Mouse (Mus musculus): ENCODE measurements around the gene Clstn1. TPM values are rescaled to one million over a fixed set of nuclear protein-coding genes. Genes with fewer than 3 reads are reported as not detected.
A peak's percentile ranks its signal among the peaks of the same experiment; 100 is the strongest.

Gene Clstn1
- polyA plus RNA-seq, 1 experiment from 2014 or later = 57.4 TPM

- DNase-seq (ENCODE audit: low spot score) = no peak
- H3K27me3 ChIP-seq (ENCODE audit: insufficient read depth, poor library complexity, severe bottlenecking) = peaks cover 35% of the 10 kb centered on the region
- no peak overlapping the region for H3K27ac ChIP-seq
- WGBS = 55% methylated on average over 1 of the region's 1 CpGs
- no peaks in the 10 kb centered on the region for H3K9me3 ChIP-seq
- H3K4me3 ChIP-seq = no peak overlapping the region
- H3K4me1 ChIP-seq (replicated peaks) = peaks cover 24% of the 10 kb centered on the region
- 0 out of 2 replicates have a peak, but pooled peaks cover 5% of the 10 kb centered on the region for H3K36me3 ChIP-seq
Measured at GRCm38 (mm10) chr4:149678006-149678405, 91.7 kb downstream of the Clstn1 start.

- H3K4me1 ChIP-seq (replicated peaks) = peaks cover 24% of the 10 kb centered on the region
- no peak overlapping the region for H3K27ac ChIP-seq
- no peak for DNase-seq (ENCODE audit: low spot score)
- H3K36me3 ChIP-seq = no peaks in the 10 kb centered on the region
- WGBS = 71% methylated on average over 11 of the region's 11 CpGs
- H3K4me3 ChIP-seq = no peak overlapping the region
- H3K27me3 ChIP-seq (ENCODE audit: insufficient read depth, poor library complexity, severe bottlenecking) = peaks cover 23% of the 10 kb centered on the region
- H3K9me3 ChIP-seq = no peaks in the 10 kb centered on the region
Measured at GRCm38 (mm10) chr4:149679056-149679770, 92.9 kb downstream of the Clstn1 start.

GRCm38 (mm10) chr4:149683875-149684274 lies 97.6 kb downstream of the Clstn1 start:
- Histone ChIP-seq H3K4me3 (no peak overlapping the region), H3K4me1 (replicated peaks) (no peaks in the 10 kb centered on the region; the same call in 1 of the 2 replicates), H3K36me3 (no peaks in the 10 kb centered on the region), H3K27me3 (ENCODE audit: insufficient read depth, poor library complexity, severe bottlenecking) (peaks cover 9% of the 10 kb centered on the region; the same call in 1 of the 2 replicates), H3K9me3 (no peaks in the 10 kb centered on the region), H3K27ac (no peak overlapping the region)
- 17% methylated on average over 7 of the region's 7 CpGs for WGBS
- no peak for DNase-seq (ENCODE audit: low spot score)

GRCm38 (mm10) chr4:149684841-149685623 lies 98.8 kb downstream of the Clstn1 start:
- DNase-seq (ENCODE audit: low spot score) = no peak
- Histone ChIP-seq H3K27me3 (ENCODE audit: insufficient read depth, poor library complexity, severe bottlenecking) (peaks cover 9% of the 10 kb centered on the region; the same call in 1 of the 2 replicates), H3K36me3 (no peaks in the 10 kb centered on the region), H3K4me3 (no peak overlapping the region), H3K4me1 (replicated peaks) (no peaks in the 10 kb centered on the region; the same call in 1 of the 2 replicates), H3K9me3 (no peaks in the 10 kb centered on the region), H3K27ac (no peak overlapping the region)
- WGBS = 85% methylated on average over 11 of the region's 11 CpGs

- Histone ChIP-seq H3K9me3 (no peaks in the 10 kb centered on the region), H3K4me3 (no peak overlapping the region), H3K27me3 (ENCODE audit: insufficient read depth, poor library complexity, severe bottlenecking) (peaks cover 9% of the 10 kb centered on the region; the same call in 1 of the 2 replicates), H3K27ac (no peak overlapping the region), H3K36me3 (no peaks in the 10 kb centered on the region), H3K4me1 (replicated peaks) (peaks cover 2% of the 10 kb centered on the region; the same call in 1 of the 2 replicates)
- WGBS = 84% methylated on average over 14 of the region's 14 CpGs
- no peak for DNase-seq (ENCODE audit: low spot score)
Measured at GRCm38 (mm10) chr4:149688861-149689260, 102.6 kb downstream of the Clstn1 start.

- Histone ChIP-seq H3K27me3 (ENCODE audit: insufficient read depth, poor library complexity, severe bottlenecking) (peaks cover under 1% of the 10 kb centered on the region; the same call in 1 of the 2 replicates), H3K4me1 (replicated peaks) (peaks cover 2% of the 10 kb centered on the region; the same call in 1 of the 2 replicates), H3K36me3 (no peaks in the 10 kb centered on the region), H3K27ac (no peak overlapping the region), H3K4me3 (no peak overlapping the region), H3K9me3 (no peaks in the 10 kb centered on the region)
- no peak for DNase-seq (ENCODE audit: low spot score)
- WGBS = 84% methylated on average over 12 of the region's 12 CpGs
Measured at GRCm38 (mm10) chr4:149689822-149690700, 103.8 kb downstream of the Clstn1 start.

GRCm38 (mm10) chr4:149690828-149691280 lies 104.6 kb downstream of the Clstn1 start:
- WGBS = 95% methylated on average over 8 of the region's 8 CpGs
- H3K9me3 ChIP-seq = no peaks in the 10 kb centered on the region
- H3K4me3 ChIP-seq = no peak overlapping the region
- DNase-seq (ENCODE audit: low spot score) = no peak
- H3K27me3 ChIP-seq (ENCODE audit: insufficient read depth, poor library complexity, severe bottlenecking) = peaks cover 7% of the 10 kb centered on the region
- 0 out of 2 replicates have a peak, but pooled peaks cover 3% of the 10 kb centered on the region for H3K4me1 ChIP-seq (replicated peaks)
- H3K27ac ChIP-seq = no peak overlapping the region; the same call in 1 of the 2 replicates
- H3K36me3 ChIP-seq = no peaks in the 10 kb centered on the region

- H3K36me3 ChIP-seq = no peaks in the 10 kb centered on the region
- no peak for DNase-seq (ENCODE audit: low spot score)
- H3K4me1 ChIP-seq (replicated peaks) = peaks cover 8% of the 10 kb centered on the region
- H3K9me3 ChIP-seq = no peaks in the 10 kb centered on the region
- H3K27me3 ChIP-seq (ENCODE audit: insufficient read depth, poor library complexity, severe bottlenecking) = peaks cover 12% of the 10 kb centered on the region
- no peak overlapping the region; the same call in 1 of the 2 replicates for H3K27ac ChIP-seq
- WGBS = 66% methylated on average over 8 of the region's 8 CpGs
- no peak overlapping the region for H3K4me3 ChIP-seq
Measured at GRCm38 (mm10) chr4:149691368-149691767, 105.1 kb downstream of the Clstn1 start.

GRCm38 (mm10) chr4:149696189-149696971 lies 110.1 kb downstream of the Clstn1 start:
- H3K4me1 ChIP-seq (replicated peaks) = peaks cover 34% of the 10 kb centered on the region
- 33% methylated on average over 16 of the region's 16 CpGs for WGBS
- 0 out of 2 replicates have a peak overlapping the region, but pooled peaks have one; percentile 16 for H3K27ac ChIP-seq
- no peak for DNase-seq (ENCODE audit: low spot score)
- no peaks in the 10 kb centered on the region for H3K9me3 ChIP-seq
- H3K27me3 ChIP-seq (ENCODE audit: insufficient read depth, poor library complexity, severe bottlenecking) = peaks cover 59% of the 10 kb centered on the region
- H3K4me3 ChIP-seq = no peak overlapping the region
- no peaks in the 10 kb centered on the region for H3K36me3 ChIP-seq

- H3K27me3 ChIP-seq (ENCODE audit: insufficient read depth, poor library complexity, severe bottlenecking) = peaks cover 61% of the 10 kb centered on the region
Measured at GRCm38 (mm10) chr4:149697506-149698196, 111.4 kb downstream of the Clstn1 start.

GRCm38 (mm10) chr4:149698197-149698821 lies 112.0 kb downstream of the Clstn1 start:
- H3K4me3 ChIP-seq = peak overlapping the region; percentile 60
- peaks cover 64% of the 10 kb centered on the region for H3K27me3 ChIP-seq (ENCODE audit: insufficient read depth, poor library complexity, severe bottlenecking)
- no peaks in the 10 kb centered on the region for H3K9me3 ChIP-seq
- WGBS = under 1% methylated on average over 35 of the region's 35 CpGs
- H3K36me3 ChIP-seq = no peaks in the 10 kb centered on the region
- H3K4me1 ChIP-seq (replicated peaks) = peaks cover 43% of the 10 kb centered on the region
- DNase-seq (ENCODE audit: low spot score) = peak; percentile 75
- peak overlapping the region; percentile 79 for H3K27ac ChIP-seq

More at GRCm38 (mm10) chr4:149697506-149698196, 111.4 kb downstream of the Clstn1 start:
- Histone ChIP-seq H3K9me3 (no peaks in the 10 kb centered on the region), H3K36me3 (no peaks in the 10 kb centered on the region), H3K27ac (peak overlapping the region; percentile 79), H3K4me3 (peak overlapping the region; percentile 60), H3K4me1 (replicated peaks) (peaks cover 40% of the 10 kb centered on the region)
- DNase-seq (ENCODE audit: low spot score) = no peak
- whole genome bisulfite sequencing = 14% methylated on average over 15 of the region's 15 CpGs

Measured in hindbrain, embryonic 10.5 days (tissue).